In genomic region chr14:60435515-60435914, GRCm38 (mm10) we compare ENCODE assay signal across 10 mouse cellular contexts.
DNase-seq lines count a peak whose midpoint lies in the region; ATAC-seq and TF ChIP-seq lines count a peak whose summit lies in the region.
"Had no signal": no experiment of that assay in that cellular context is flagged by ENCODE, and none has a peak within 500 bp of the region (broad histone marks: within the 10 kb centered on the region; RNA-seq: fewer than 3 reads in every experiment).

No protein-coding gene starts in this region.

- peak; percentile 68 for ATAC-seq in cerebellum, adult (ENCODE audit: insufficient number of reproducible peaks, low FRiP score, low TSS enrichment)
- no peak for ATAC-seq in liver, embryonic 14.5 days (ENCODE audit: insufficient read depth)
- no peak for ATAC-seq in neural tube, embryonic 15.5 days (ENCODE audit: low FRiP score)

- H3K4me2 ChIP-seq in liver, embryonic 14.5 days (ENCODE audit: low read depth) = no peak overlapping the region
- H3K4me2 ChIP-seq in neural tube, embryonic 15.5 days = no peak overlapping the region
- H3K4me2 ChIP-seq: hindbrain, embryonic 14.5 days; lung, embryonic 15.5 days had no signal

- H3K27me3 ChIP-seq in liver, embryonic 14.5 days (ENCODE audit: control insufficient read depth, insufficient read depth, low read length) = no peaks in the 10 kb centered on the region
- no peaks in the 10 kb centered on the region for H3K27me3 ChIP-seq in neural tube, embryonic 15.5 days (replicated peaks)
- H3K27me3 ChIP-seq: lung, embryonic 15.5 days had no signal

- TF ChIP-seq EP300 in liver, embryonic 14.5 days (IDR thresholded peaks at IDR 0.05; ENCODE audit: low read depth) = no peak

- intact Hi-C loops in heart, postnatal 36 days (cut with DNase I) = no loop called here

- H3K9ac ChIP-seq in liver, embryonic 14.5 days (replicated peaks) = no peak overlapping the region
- H3K9ac ChIP-seq in neural tube, embryonic 15.5 days (replicated peaks) = no peak overlapping the region
- H3K9ac ChIP-seq: hindbrain, embryonic 14.5 days; lung, embryonic 15.5 days had no signal

- H3K4me1 ChIP-seq in liver, embryonic 14.5 days (replicated peaks; ENCODE audit: control insufficient read depth in 2 of 2, insufficient read depth in 2 of 2, low read length in 1 of 2) = peaks cover 0 to 2% of the 10 kb centered on the region in 2 experiments; a peak in 1 of 4 replicates
- H3K4me1 ChIP-seq in bone marrow, adult 2 months (ENCODE audit: control insufficient read depth, insufficient read depth, low read length) = peaks cover 2% of the 10 kb centered on the region; the same call in 1 of the 2 replicates
- peaks cover 2% of the 10 kb centered on the region; the same call in 1 of the 2 replicates for H3K4me1 ChIP-seq in neural tube, embryonic 15.5 days
- H3K4me1 ChIP-seq: lung, embryonic 15.5 days had no signal

- no peak for TF ChIP-seq POLR2A in bone marrow, adult 2 months (IDR thresholded peaks at IDR 0.05; ENCODE audit: borderline replicate concordance, control insufficient read depth, low read depth, low read length)

- no peaks in the 10 kb centered on the region for H3K9me3 ChIP-seq in liver, embryonic 14.5 days (ENCODE audit: control insufficient read depth, low read length)
- H3K9me3 ChIP-seq in neural tube, embryonic 15.5 days (replicated peaks) = no peaks in the 10 kb centered on the region
- H3K9me3 ChIP-seq: lung, embryonic 15.5 days had no signal

- peak; percentile 42 for TF ChIP-seq CTCF in liver, embryonic 14.5 days (IDR thresholded peaks at IDR 0.05; ENCODE audit: low read depth)
- TF ChIP-seq CTCF in bone marrow, adult 2 months (IDR thresholded peaks at IDR 0.05; ENCODE audit: control insufficient read depth, insufficient read depth, low read length) = peak; percentile 62

- no peaks in the 10 kb centered on the region for H3K36me3 ChIP-seq in liver, embryonic 14.5 days (replicated peaks; ENCODE audit: control insufficient read depth, insufficient read depth, low read depth)
- no peaks in the 10 kb centered on the region for H3K36me3 ChIP-seq in neural tube, embryonic 15.5 days
- H3K36me3 ChIP-seq: lung, embryonic 15.5 days had no signal

- DNase-seq in cerebellum, postnatal 4 days (ENCODE audit: low spot score in 2 of 2) = no peak
- no peak for DNase-seq in liver, embryonic 14.5 days (ENCODE audit: low read depth in 3 of 3, low spot score in 3 of 3)
- DNase-seq in liver = no peak
- DNase-seq in lung, postnatal 14 days = peak; percentile 4
- no peak for DNase-seq in heart, postnatal 36 days

- H3K27ac ChIP-seq in liver, embryonic 14.5 days = no peak overlapping the region
- no peak overlapping the region for H3K27ac ChIP-seq in bone marrow, adult 2 months (ENCODE audit: control insufficient read depth, insufficient read depth, low read depth, low read length, poor library complexity)
- no peak overlapping the region for H3K27ac ChIP-seq in neural tube, embryonic 15.5 days (replicated peaks)
- H3K27ac ChIP-seq: hindbrain, embryonic 14.5 days; lung, embryonic 15.5 days had no signal

- no peak overlapping the region for H3K4me3 ChIP-seq in liver, embryonic 14.5 days (ENCODE audit: insufficient read depth in 1 of 2, low read depth in 2 of 2, low read length in 2 of 2)
- H3K4me3 ChIP-seq in bone marrow, adult 2 months (replicated peaks; ENCODE audit: control insufficient read depth, low read depth, low read length) = no peak overlapping the region
- no peak overlapping the region for H3K4me3 ChIP-seq in neural tube, embryonic 15.5 days (replicated peaks)
- H3K4me3 ChIP-seq: lung, embryonic 15.5 days had no signal

- 53% methylated on average over 4 of the region's 4 CpGs for WGBS in liver, embryonic 14.5 days (ENCODE audit: insufficient replicate concordance)
- 57% methylated on average over 4 of the region's 4 CpGs for WGBS in bone marrow, adult 2 months
- WGBS in neural tube, embryonic 15.5 days = 77% methylated on average over 4 of the region's 4 CpGs
